Mouse (Mus musculus): Measurements from ENCODE around the gene Wnt6.

Wnt6 gene

GRCm38 (mm10) chr1:74778934-74779486, 7.3 kb downstream of the Wnt6 start:
- DNase-seq = no peak

- DNase-seq = no peak
Measured at GRCm38 (mm10) chr1:74782045-74782444, 10.4 kb downstream of the Wnt6 start.

- no peak for DNase-seq
Measured at GRCm38 (mm10) chr1:74783554-74783953, 11.9 kb downstream of the Wnt6 start.

GRCm38 (mm10) chr1:74784041-74784759, 12.5 kb downstream of the Wnt6 start:
- peak; percentile 54 for DNase-seq

GRCm38 (mm10) chr1:74787846-74788245, 16.2 kb downstream of the Wnt6 start:
- DNase-seq = peak; percentile 76

GRCm38 (mm10) chr1:74788603-74789176, 17.0 kb downstream of the Wnt6 start:
- no peak for DNase-seq

- DNase-seq = no peak
Measured at GRCm38 (mm10) chr1:74790095-74790494, 18.4 kb downstream of the Wnt6 start.

- no peak for DNase-seq
Measured at GRCm38 (mm10) chr1:74791249-74791648, 19.6 kb downstream of the Wnt6 start, which contains the start of gene Wnt10a. TSS of gene Wnt10a (plus strand) at chr1:74791516.

GRCm38 (mm10) chr1:74792831-74793660, 21.4 kb downstream of the Wnt6 start:
- DNase-seq = no peak

- DNase-seq = no peak
Measured at GRCm38 (mm10) chr1:74794487-74795144, 22.9 kb downstream of the Wnt6 start.

GRCm38 (mm10) chr1:74795145-74795529, 23.4 kb downstream of the Wnt6 start:
- DNase-seq = no peak

- no peak for DNase-seq
Measured at GRCm38 (mm10) chr1:74797459-74797858, 25.8 kb downstream of the Wnt6 start.

- DNase-seq = no peak
Measured at GRCm38 (mm10) chr1:74800424-74800888, 28.8 kb downstream of the Wnt6 start.

GRCm38 (mm10) chr1:74801631-74802140, 30.0 kb downstream of the Wnt6 start:
- DNase-seq = no peak

- DNase-seq = peak; percentile 89
Measured at GRCm38 (mm10) chr1:74802795-74803656, 31.3 kb downstream of the Wnt6 start.

- DNase-seq = no peak
Measured at GRCm38 (mm10) chr1:74804211-74804870, 32.6 kb downstream of the Wnt6 start.

- DNase-seq = no peak
Measured at GRCm38 (mm10) chr1:74805340-74805835, 33.7 kb downstream of the Wnt6 start.

- no peak for DNase-seq
Measured at GRCm38 (mm10) chr1:74805843-74806242, 34.2 kb downstream of the Wnt6 start.

- DNase-seq = peak; percentile 54
Measured at GRCm38 (mm10) chr1:74806360-74807311, 34.9 kb downstream of the Wnt6 start.

Data from thymus, postnatal 4 days (tissue).